Mouse (Mus musculus): ENCODE data around the gene Ube2j1.
A peak's percentile ranks its signal among the peaks of the same experiment; 100 is the strongest.
"Not testable (repeated sequence)": the region's sequence is repeated elsewhere in the genome, so short reads cannot be mapped to it uniquely, and the experiment has no call there.

Ube2j1 gene

GRCm38 (mm10) chr4:33031195-33031960, at the start of gene Ube2j1:
TSS of gene Ube2j1 (plus strand) at chr4:33031416.
- peak; percentile 91 for DNase-seq

- no peak for DNase-seq
Observed at GRCm38 (mm10) chr4:32981617-32982016, 49.6 kb upstream of the Ube2j1 start.

DNA sequence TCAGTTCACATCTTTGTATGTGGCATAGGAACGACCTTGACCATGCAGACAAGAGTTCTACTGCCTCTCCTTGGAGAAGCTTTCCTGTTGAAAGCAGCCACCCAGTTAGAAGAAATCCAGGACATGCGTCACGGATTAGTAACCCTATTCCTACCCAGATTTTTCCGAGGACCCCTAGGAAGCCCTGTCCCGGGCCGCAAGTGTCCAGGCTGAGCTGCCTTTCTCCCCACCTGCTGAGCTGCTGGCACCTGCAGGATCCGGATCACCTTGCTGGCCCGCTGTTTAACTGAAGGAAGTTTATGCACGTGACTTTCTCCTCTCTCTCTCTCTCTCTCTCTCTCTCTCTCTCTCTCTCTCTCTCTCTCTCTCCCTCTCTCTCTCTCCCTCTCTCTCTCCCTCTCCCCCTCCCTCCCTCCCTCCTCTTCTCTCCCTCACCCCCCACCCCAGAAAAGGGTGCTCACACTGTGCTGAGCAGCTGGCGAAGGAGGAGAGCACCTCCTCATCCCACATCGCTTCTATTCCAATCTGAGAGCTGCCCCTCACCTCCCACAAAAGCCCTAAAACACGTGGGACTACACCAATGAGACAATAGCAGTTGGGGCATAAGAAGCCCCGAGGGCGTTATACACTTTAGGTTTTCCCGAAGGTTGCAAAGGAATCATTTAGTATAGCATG, 49.0 kb upstream of the Ube2j1 start:
- DNase-seq: peak; percentile 58

DNA sequence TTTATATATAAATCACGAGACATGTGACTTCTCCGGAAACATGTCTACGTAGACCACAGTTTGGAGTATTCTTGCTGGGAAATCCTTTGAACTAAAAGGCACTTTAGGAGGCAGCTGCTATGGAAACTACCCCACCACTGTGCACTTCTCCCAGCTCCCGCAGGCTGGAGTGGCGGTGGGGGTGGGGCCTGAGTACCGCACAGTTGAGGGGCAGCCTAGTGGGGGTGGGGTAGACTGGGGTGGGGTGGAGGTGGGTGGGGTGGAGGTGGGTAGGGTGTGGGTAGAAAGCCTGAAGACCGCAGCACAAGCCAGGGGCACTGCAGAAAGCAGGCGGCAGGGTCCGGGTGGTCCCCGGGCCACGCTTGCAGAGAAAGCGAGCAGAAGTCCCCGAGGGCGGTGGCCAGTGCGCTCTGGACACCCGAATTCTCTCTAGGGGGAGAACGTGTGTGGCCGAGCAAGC, 48.5 kb upstream of the Ube2j1 start, which contains the start of gene Rragd:
Rragd (plus strand) TSS at position 322 of the 460 bp plus-strand sequence.
- no peak for DNase-seq

DNA sequence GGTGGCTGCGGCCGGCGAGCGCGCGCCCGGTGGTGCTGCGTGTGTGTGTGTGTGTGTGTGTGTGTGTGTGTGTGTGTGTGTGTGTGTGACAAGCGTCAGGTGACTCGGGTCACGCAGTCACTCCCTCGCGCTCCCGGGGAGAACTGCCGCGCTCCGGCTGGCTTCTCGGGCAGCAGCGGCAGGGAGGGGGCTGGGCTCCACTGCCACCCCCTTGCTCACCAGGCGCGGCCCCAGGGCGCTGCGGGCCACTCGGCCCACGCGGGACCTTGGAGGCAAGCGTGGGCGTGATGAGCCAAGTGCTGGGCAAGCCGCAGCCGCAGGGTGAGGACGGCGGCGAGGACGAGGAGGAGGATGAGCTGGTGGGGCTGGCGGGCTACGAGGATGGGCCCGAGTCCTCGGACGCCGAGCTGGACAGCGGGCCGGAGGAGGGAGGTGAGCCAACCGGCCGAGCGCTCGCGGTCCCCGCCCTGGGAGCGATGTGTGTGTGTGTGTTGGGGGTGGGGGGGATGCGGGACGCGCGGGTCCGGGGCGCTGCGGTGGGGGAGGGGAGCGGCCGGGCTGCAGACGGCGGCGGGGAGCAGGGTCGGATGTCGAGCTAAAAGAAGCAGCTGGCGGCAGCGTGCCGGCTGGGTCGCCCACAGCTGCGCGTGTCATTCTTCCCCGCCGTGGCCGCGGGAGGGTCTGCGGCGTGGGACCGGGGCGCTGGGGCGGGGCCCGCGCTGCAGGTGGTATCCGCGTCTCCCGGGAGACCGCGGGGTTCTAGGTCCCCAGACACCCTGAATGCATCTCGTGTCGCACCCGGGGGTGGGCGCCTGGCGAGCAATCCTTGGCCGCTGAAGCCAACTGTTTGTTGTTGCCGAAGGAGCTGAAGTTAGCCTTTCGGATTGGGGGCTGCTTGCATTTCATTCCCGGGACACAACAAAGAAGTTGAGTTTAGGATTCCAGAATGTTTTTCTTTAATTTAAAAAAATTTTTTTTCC, 47.8 kb upstream of the Ube2j1 start:
- peak; percentile 83 for DNase-seq

DNA sequence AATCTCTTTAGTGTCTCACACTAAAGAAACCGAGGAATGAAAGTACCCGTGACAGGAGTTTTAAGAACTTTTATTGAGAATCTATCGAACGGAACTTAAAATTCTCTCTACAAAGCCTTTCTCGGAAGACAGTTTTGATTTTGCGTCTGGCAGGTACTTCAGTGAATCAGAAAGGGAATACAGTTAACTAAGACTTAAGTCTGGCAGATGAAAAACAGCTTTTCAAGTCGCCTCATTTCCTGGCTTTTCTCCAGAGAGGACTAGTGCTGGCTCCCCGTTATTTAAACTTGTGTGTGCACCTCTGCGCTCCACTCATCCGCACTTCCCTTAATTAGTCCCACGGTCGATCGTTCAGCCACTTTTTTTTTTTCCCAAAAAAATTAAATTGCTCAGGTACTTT, 47.0 kb upstream of the Ube2j1 start:
- DNase-seq: no peak

GRCm38 (mm10) chr4:32984801-32985675, 46.2 kb upstream of the Ube2j1 start:
- DNase-seq: no peak

- no peak for DNase-seq
Observed at GRCm38 (mm10) chr4:32985684-32986083, 45.5 kb upstream of the Ube2j1 start.

- no peak for DNase-seq
Observed at GRCm38 (mm10) chr4:32987006-32987405, 44.2 kb upstream of the Ube2j1 start.

GRCm38 (mm10) chr4:32989346-32989745, 41.9 kb upstream of the Ube2j1 start:
- DNase-seq: no peak

- DNase-seq: no peak
Observed at GRCm38 (mm10) chr4:32994168-32994567, 37.0 kb upstream of the Ube2j1 start.

DNA sequence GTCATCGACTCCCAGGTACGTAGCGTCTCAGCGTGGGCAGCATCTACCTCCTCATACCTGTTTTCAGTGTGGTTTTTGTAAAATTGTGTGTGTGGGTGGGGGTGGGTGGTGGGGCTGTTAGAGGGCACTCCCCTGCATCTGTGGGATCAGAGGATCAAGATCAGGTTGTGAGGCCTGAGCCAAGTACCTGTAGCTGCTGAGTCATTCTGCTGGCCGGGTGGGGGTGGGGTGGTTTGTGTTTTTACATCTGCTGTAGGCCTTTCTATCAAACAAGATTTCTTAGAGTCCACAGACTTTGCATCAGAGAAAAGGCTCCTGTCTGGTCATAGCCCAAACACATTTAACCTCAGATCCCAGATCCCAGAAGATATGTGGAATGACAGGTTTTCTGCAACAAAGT, 35.1 kb upstream of the Ube2j1 start:
- DNase-seq: no peak

- no peak for DNase-seq
Observed at GRCm38 (mm10) chr4:32997571-32997970, 33.6 kb upstream of the Ube2j1 start.

DNA sequence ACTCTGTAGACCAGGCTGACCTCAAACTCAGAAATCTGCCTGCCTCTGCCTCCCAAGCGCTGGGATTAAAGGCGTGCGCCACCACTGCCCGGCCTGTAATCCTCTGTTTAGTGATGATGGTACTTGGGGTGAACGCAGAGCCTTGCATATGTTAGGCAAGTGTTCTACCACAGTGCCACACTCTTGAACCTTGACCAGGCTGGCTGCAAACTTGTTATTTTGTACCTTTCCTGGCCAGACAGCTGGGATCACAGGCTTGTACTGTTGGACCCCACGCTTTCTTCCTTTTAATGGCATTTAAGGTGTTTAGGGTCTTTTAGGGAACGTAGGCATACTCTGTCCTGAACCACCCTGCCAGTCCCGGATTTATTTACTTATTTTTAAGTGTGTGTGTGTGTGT, 32.2 kb upstream of the Ube2j1 start:
- DNase-seq: peak; percentile 26

GRCm38 (mm10) chr4:33002081-33002480, 29.1 kb upstream of the Ube2j1 start:
- no peak for DNase-seq

GRCm38 (mm10) chr4:33005595-33006470, 25.4 kb upstream of the Ube2j1 start:
- not testable (repeated sequence) for DNase-seq

DNA sequence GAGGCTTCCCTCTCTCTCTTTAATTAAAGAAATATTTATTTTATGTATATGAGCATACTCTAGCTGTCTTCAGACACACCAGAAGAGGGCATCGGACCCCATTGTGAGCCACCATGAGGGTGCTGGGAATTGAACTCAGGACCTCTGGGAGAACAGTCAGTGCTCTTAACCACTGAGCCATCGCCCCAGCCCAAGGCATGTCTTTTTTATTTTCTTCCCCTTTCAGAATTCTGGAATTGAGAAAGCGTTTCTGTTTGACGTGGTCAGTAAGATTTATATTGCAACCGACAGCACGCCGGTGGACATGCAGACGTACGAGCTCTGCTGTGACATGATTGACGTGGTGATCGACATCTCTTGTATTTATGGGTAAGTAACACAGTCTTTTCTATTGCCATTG, 24.4 kb upstream of the Ube2j1 start:
- no peak for DNase-seq

GRCm38 (mm10) chr4:33007443-33008217, 23.6 kb upstream of the Ube2j1 start:
- DNase-seq: no peak

DNA sequence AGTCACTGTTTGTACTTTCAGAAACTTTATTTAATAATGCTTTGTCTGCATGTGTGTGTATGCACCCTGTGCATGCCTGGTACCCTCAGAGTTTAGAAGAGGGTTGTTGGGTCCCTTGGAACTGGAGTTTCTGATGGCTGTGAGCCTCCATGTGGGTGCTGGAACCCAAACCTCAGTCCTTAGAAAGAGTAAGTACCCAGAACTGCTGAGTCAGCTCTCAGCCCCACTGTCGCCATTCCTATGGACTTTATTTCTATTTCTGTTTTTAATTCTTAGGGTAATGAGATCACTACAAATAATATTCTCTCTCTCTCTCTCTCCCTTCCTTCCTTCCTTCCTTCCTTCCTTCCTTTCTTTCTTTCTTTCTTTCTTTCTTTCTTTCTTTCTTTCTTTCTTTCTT, 21.1 kb upstream of the Ube2j1 start:
- DNase-seq: no peak

- DNase-seq: no peak
Observed at GRCm38 (mm10) chr4:33012484-33012883, 18.7 kb upstream of the Ube2j1 start.

Data from kidney, adult 18-20 months (tissue).